Mouse (Mus musculus): ENCODE measurements at regions not wholly inside any gene's neighbourhood (a gene's known extent, or its start where the extent isn't known, plus 50 kb on each side); places are given as distances from the start of the nearest gene placed in this dataset.

DNA sequence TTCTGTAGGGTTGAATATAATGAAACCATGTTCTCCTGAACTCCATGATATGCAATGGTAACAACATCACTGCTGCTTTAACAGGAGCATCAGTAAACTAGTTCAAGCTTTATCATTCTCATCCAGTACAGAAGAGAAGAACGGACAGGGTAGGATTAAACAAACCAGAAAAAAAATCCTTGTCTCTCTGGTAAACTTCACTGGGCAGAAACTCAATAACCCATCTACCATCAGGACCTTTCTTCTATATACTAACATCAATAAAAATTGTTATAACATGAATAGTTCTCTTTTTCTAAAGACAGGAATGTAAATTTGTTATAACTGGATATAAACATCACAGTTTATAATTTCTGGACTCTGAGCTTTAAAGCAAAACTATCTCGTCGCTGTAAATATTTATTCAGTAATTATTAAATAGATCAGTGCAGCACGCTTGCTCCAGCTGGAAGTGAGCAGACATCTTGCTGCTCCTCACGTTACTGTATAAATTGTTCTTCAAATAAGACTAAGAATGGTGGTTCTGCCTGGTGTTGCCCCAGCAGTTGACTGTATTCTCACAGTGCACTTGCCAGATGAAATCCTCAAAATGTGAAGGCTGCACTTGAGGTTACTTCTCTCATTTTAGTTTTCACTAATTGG lies 104.8 kb upstream of the P2ry1 start:
- WGBS: 88% methylated on average over 5 of the region's 5 CpGs
- H3K4me2 ChIP-seq (ENCODE audit: low read depth, low read length): no peak overlapping the region
- H3K36me3 ChIP-seq (ENCODE audit: insufficient read depth, low read length): no peaks in the 10 kb centered on the region
- H3K27me3 ChIP-seq (ENCODE audit: insufficient read depth, low read length): no peaks in the 10 kb centered on the region
- H3K4me3 ChIP-seq (ENCODE audit: low read length): no peak overlapping the region
- no peak overlapping the region for H3K9ac ChIP-seq (replicated peaks; ENCODE audit: low read length)
- DNase-seq (ENCODE audit: low spot score): no peak
- H3K9me3 ChIP-seq (ENCODE audit: low read length): no peaks in the 10 kb centered on the region
- TF ChIP-seq CTCF (IDR thresholded peaks at IDR 0.05; ENCODE audit: low read depth): no peak
- H3K4me1 ChIP-seq (ENCODE audit: insufficient read depth, low read length): no peaks in the 10 kb centered on the region
- no peak for ATAC-seq
- no peak overlapping the region for H3K27ac ChIP-seq

DNA sequence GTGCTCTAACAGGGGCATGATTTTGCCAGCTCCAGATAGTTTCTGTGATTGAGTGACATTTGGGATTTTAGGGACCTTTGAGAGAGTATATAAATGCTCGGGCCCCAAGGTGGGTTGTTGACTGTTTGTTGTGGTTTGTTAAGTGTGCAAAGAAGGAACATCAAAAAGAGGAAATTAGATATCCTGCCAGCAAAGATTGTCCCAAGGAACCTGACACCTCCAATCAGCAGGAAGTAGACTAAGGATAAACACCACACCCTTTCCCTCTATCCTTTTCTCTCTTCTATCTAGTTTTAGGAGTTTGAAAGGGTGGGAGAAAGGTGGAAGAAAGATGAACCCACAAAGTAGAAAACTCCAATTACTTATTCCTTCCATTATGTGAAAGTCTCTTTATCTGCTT lies 103.9 kb upstream of the P2ry1 start:
- Histone ChIP-seq H3K27me3 (ENCODE audit: insufficient read depth, low read length) (no peaks in the 10 kb centered on the region), H3K4me2 (ENCODE audit: low read depth, low read length) (no peak overlapping the region), H3K27ac (no peak overlapping the region), H3K9ac (replicated peaks; ENCODE audit: low read length) (no peak overlapping the region), H3K4me1 (ENCODE audit: insufficient read depth, low read length) (no peaks in the 10 kb centered on the region), H3K4me3 (ENCODE audit: low read length) (no peak overlapping the region), H3K36me3 (ENCODE audit: insufficient read depth, low read length) (no peaks in the 10 kb centered on the region), H3K9me3 (ENCODE audit: low read length) (no peaks in the 10 kb centered on the region)
- WGBS: 83% methylated on average over 1 of the region's 1 CpGs
- no peak for TF ChIP-seq CTCF (IDR thresholded peaks at IDR 0.05; ENCODE audit: low read depth)
- DNase-seq (ENCODE audit: low spot score) (no peak), ATAC-seq (no peak)

DNA sequence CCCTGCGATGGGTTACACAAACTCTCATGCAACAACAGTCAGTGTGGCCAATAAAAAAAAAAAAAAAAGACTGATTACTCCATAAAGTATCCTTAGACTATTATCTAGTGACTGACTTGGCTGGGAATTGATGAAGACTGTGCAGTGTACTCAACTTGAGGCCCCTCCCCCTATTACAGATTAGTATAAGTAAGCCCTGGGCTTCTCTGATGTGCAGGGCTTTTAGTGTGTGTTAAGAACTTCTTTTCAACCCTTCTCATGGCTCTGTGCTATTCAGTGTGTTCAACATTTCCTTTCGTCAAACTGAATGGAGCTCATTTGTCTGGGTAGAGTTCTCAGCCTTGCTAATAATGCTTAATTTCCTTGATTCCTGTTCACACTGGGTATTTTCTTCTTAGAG lies 101.0 kb upstream of the P2ry1 start:
- no peak overlapping the region for H3K4me3 ChIP-seq (ENCODE audit: low read length)
- no peak overlapping the region for H3K9ac ChIP-seq (replicated peaks; ENCODE audit: low read length)
- 83% methylated on average over 2 of the region's 2 CpGs for WGBS
- DNase-seq (ENCODE audit: low spot score): no peak
- no peaks in the 10 kb centered on the region for H3K4me1 ChIP-seq (ENCODE audit: insufficient read depth, low read length)
- H3K4me2 ChIP-seq (ENCODE audit: low read depth, low read length): no peak overlapping the region
- H3K27ac ChIP-seq: no peak overlapping the region
- no peaks in the 10 kb centered on the region for H3K36me3 ChIP-seq (ENCODE audit: insufficient read depth, low read length)
- no peak for ATAC-seq
- TF ChIP-seq CTCF (IDR thresholded peaks at IDR 0.05; ENCODE audit: low read depth): no peak
- no peaks in the 10 kb centered on the region for H3K27me3 ChIP-seq (ENCODE audit: insufficient read depth, low read length)
- no peaks in the 10 kb centered on the region for H3K9me3 ChIP-seq (ENCODE audit: low read length)

DNA sequence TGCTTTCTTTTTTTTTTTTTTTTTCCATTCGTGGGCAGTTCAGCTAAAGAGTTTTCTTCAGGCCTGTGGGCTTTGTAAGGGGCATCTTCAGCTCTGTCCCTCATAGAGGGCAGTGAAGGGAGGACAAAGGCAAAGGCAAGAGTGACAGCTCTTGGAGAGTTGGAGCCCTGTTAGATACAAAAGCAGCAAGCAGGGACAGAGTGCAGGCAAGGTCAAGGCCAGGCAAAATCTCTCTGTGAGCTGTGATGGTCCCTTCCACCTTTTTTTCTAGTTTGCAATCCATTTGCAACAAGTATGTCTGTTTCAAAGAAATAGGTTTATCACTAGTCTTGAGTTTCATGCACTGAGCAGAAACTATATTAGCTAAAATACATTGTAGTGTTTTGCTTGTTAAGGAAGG lies 86.2 kb upstream of the P2ry1 start:
- H3K4me2 ChIP-seq (ENCODE audit: low read depth, low read length): no peak overlapping the region
- H3K36me3 ChIP-seq (ENCODE audit: insufficient read depth, low read length): no peaks in the 10 kb centered on the region

DNA sequence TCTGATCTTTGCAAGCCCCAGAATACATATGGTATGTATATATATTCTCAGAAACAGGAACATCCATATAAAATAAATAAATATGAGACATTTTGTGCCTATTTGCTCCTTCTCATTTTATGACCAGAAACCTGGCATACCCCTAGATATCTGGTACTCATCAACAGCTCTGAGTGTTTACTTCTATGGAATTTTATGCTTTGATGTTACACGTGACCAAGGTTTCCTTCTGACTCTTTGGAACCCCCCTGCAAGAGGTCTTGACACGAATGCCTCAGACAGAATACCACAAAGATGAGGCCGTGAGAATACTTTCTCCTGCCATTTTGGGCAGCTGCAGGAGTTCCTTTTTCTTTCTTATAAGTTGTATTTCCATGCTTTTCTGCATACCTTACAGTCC lies 85.3 kb upstream of the P2ry1 start:
- H3K27ac ChIP-seq: no peak overlapping the region
- no peaks in the 10 kb centered on the region for H3K4me1 ChIP-seq (ENCODE audit: insufficient read depth, low read length)
- WGBS: 42% methylated on average over 3 of the region's 3 CpGs
- no peak overlapping the region for H3K4me3 ChIP-seq (ENCODE audit: low read length)
- H3K27me3 ChIP-seq (ENCODE audit: insufficient read depth, low read length): no peaks in the 10 kb centered on the region
- H3K9ac ChIP-seq (replicated peaks; ENCODE audit: low read length): no peak overlapping the region
- no peaks in the 10 kb centered on the region for H3K9me3 ChIP-seq (ENCODE audit: low read length)
- DNase-seq (ENCODE audit: low spot score): no peak
- no peak for TF ChIP-seq CTCF (IDR thresholded peaks at IDR 0.05; ENCODE audit: low read depth)
- H3K36me3 ChIP-seq (ENCODE audit: insufficient read depth, low read length): no peaks in the 10 kb centered on the region
- no peak overlapping the region for H3K4me2 ChIP-seq (ENCODE audit: low read depth, low read length)
- no peak for ATAC-seq

More for the DNA sequence above, 86.2 kb upstream of the P2ry1 start:
- Histone ChIP-seq H3K4me3 (ENCODE audit: low read length) (no peak overlapping the region), H3K9me3 (ENCODE audit: low read length) (no peaks in the 10 kb centered on the region), H3K4me1 (ENCODE audit: insufficient read depth, low read length) (no peaks in the 10 kb centered on the region), H3K9ac (replicated peaks; ENCODE audit: low read length) (no peak overlapping the region), H3K27me3 (ENCODE audit: insufficient read depth, low read length) (no peaks in the 10 kb centered on the region), H3K27ac (no peak overlapping the region)
- no peak for TF ChIP-seq CTCF (IDR thresholded peaks at IDR 0.05; ENCODE audit: low read depth)
- DNase-seq (ENCODE audit: low spot score) (no peak), ATAC-seq (no peak)
- 4% methylated on average over 1 of the region's 1 CpGs for WGBS

DNA sequence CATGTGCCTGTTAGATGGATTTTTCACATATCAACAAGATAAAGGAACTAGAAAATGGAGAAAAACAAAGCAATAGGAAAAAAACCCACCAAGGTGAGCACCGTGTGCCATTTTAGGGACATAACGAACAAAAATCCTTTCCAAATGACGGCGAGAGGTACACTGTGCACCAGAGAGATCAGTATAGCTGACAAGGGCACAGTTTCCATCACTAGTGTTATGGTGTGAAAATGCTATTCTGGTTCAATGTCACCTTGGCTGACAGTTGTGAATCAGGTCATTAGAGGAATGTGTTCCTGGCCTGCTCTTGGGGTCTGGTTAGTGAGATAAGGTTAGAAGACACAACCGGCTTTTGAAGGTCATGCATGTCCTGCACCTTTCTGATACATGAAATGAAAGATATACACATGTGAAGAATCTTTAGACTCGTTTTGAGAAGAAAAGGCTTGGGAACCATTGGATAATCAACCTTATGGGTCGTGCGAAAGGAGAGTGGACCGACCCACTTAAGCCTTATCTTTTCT lies 76.5 kb upstream of the P2ry1 start:
- H3K9ac ChIP-seq (replicated peaks; ENCODE audit: low read length): no peak overlapping the region
- H3K9me3 ChIP-seq (ENCODE audit: low read length): no peaks in the 10 kb centered on the region
- 91% methylated on average over 9 of the region's 9 CpGs for WGBS
- H3K4me2 ChIP-seq (ENCODE audit: low read depth, low read length): no peak overlapping the region
- ATAC-seq: no peak
- no peak for DNase-seq (ENCODE audit: low spot score)
- H3K27me3 ChIP-seq (ENCODE audit: insufficient read depth, low read length): no peaks in the 10 kb centered on the region
- no peak for TF ChIP-seq CTCF (IDR thresholded peaks at IDR 0.05; ENCODE audit: low read depth)
- H3K36me3 ChIP-seq (ENCODE audit: insufficient read depth, low read length): no peaks in the 10 kb centered on the region
- no peaks in the 10 kb centered on the region for H3K4me1 ChIP-seq (ENCODE audit: insufficient read depth, low read length)
- no peak overlapping the region for H3K27ac ChIP-seq
- no peak overlapping the region for H3K4me3 ChIP-seq (ENCODE audit: low read length)

DNA sequence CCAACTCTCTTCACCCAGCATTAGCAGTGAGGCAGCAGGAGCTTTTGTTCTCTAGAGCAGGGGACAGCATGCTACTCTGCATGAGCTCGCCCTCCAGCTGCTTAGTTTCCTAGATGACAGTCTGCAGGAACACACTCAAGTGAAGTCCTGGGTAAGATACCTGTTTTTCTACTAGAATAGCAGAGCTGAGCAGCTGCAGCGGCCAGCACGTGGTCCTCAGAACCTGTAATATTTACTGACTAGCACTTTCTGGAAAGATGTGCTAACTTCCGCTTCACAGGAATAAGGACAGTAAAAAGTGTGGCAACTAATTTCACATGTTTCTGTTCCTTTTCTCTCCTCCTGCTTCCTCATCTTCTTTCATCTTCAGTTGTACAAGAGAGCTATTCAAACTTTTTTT lies 73.7 kb upstream of the P2ry1 start:
- H3K36me3 ChIP-seq (ENCODE audit: insufficient read depth, low read length): no peaks in the 10 kb centered on the region
- DNase-seq (ENCODE audit: low spot score): no peak
- no peak for ATAC-seq
- no peak overlapping the region for H3K4me3 ChIP-seq (ENCODE audit: low read length)
- no peak overlapping the region for H3K27ac ChIP-seq
- H3K9me3 ChIP-seq (ENCODE audit: low read length): no peaks in the 10 kb centered on the region
- no peak overlapping the region for H3K4me2 ChIP-seq (ENCODE audit: low read depth, low read length)
- no peaks in the 10 kb centered on the region for H3K27me3 ChIP-seq (ENCODE audit: insufficient read depth, low read length)
- H3K4me1 ChIP-seq (ENCODE audit: insufficient read depth, low read length): no peaks in the 10 kb centered on the region
- H3K9ac ChIP-seq (replicated peaks; ENCODE audit: low read length): no peak overlapping the region
- no peak for TF ChIP-seq CTCF (IDR thresholded peaks at IDR 0.05; ENCODE audit: low read depth)
- 41% methylated on average over 4 of the region's 4 CpGs for WGBS

Measured in hindbrain, postnatal 0 days (tissue).